Mouse (Mus musculus): Measurements from ENCODE around the gene Olfr676. TPM values are rescaled to one million over a fixed set of nuclear protein-coding genes. Genes with fewer than 3 reads are reported as not detected.

Olfr676 gene
- polyA plus RNA-seq, 1 experiment from 2014 or later = not detected

Other genes starting within 250 kb of the Olfr676 start
- not detected in 2 replicates for gene Usp17lb, start 190.1 kb upstream of the Olfr676 start, polyA plus RNA-seq (2014; fragmentation: Nextera tagmentation; extraction: Ambion mirVana)
- not detected in 2 replicates for gene Usp17la, start 175.7 kb upstream of the Olfr676 start, polyA plus RNA-seq (2014; fragmentation: Nextera tagmentation; extraction: Ambion mirVana)
- not detected in 2 replicates for gene Olfr665, start 154.7 kb upstream of the Olfr676 start, polyA plus RNA-seq (2014; fragmentation: Nextera tagmentation; extraction: Ambion mirVana)
- gene Olfr666, start 136.7 kb upstream of the Olfr676 start, polyA plus RNA-seq (2014; fragmentation: Nextera tagmentation; extraction: Ambion mirVana) = not detected in 2 replicates
- gene Olfr667, start 111.2 kb upstream of the Olfr676 start, polyA plus RNA-seq (2014; fragmentation: Nextera tagmentation; extraction: Ambion mirVana) = not detected in 2 replicates
- not detected in 2 replicates for gene Olfr668, start 104.6 kb upstream of the Olfr676 start, polyA plus RNA-seq (2014; fragmentation: Nextera tagmentation; extraction: Ambion mirVana)
- gene Olfr669, start 98.5 kb upstream of the Olfr676 start, polyA plus RNA-seq (2014; fragmentation: Nextera tagmentation; extraction: Ambion mirVana) = not detected in 2 replicates
- gene Olfr670, start 70.1 kb upstream of the Olfr676 start, polyA plus RNA-seq (2014; fragmentation: Nextera tagmentation; extraction: Ambion mirVana) = not detected in 2 replicates
- not detected in 2 replicates for gene Olfr671, start 53.6 kb upstream of the Olfr676 start, polyA plus RNA-seq (2014; fragmentation: Nextera tagmentation; extraction: Ambion mirVana)
- not detected in 2 replicates for gene Olfr672, start 30.7 kb upstream of the Olfr676 start, polyA plus RNA-seq (2014; fragmentation: Nextera tagmentation; extraction: Ambion mirVana)
- gene Olfr675, start 4.2 kb upstream of the Olfr676 start, polyA plus RNA-seq (2014; fragmentation: Nextera tagmentation; extraction: Ambion mirVana) = not detected in 2 replicates
- gene Olfr677, start 18.7 kb downstream of the Olfr676 start, polyA plus RNA-seq (2014; fragmentation: Nextera tagmentation; extraction: Ambion mirVana) = not detected in 2 replicates
- gene Olfr678, start 31.8 kb downstream of the Olfr676 start, polyA plus RNA-seq (2014; fragmentation: Nextera tagmentation; extraction: Ambion mirVana) = not detected in 2 replicates
- not detected in 2 replicates for gene Olfr679, start 48.5 kb downstream of the Olfr676 start, polyA plus RNA-seq (2014; fragmentation: Nextera tagmentation; extraction: Ambion mirVana)
- not detected in 2 replicates for gene Olfr680-ps1, start 60.1 kb downstream of the Olfr676 start, polyA plus RNA-seq (2014; fragmentation: Nextera tagmentation; extraction: Ambion mirVana)
- gene Olfr681, start 84.1 kb downstream of the Olfr676 start, polyA plus RNA-seq (2014; fragmentation: Nextera tagmentation; extraction: Ambion mirVana) = not detected in 2 replicates
- not detected in 2 replicates for gene Olfr683, start 114.3 kb downstream of the Olfr676 start, polyA plus RNA-seq (2014; fragmentation: Nextera tagmentation; extraction: Ambion mirVana)
- gene Olfr684, start 131.0 kb downstream of the Olfr676 start, polyA plus RNA-seq (2014; fragmentation: Nextera tagmentation; extraction: Ambion mirVana) = not detected in 2 replicates
- not detected in 2 replicates for gene Olfr685, start 153.3 kb downstream of the Olfr676 start, polyA plus RNA-seq (2014; fragmentation: Nextera tagmentation; extraction: Ambion mirVana)
- not detected in 2 replicates for gene Olfr686, start 174.8 kb downstream of the Olfr676 start, polyA plus RNA-seq (2014; fragmentation: Nextera tagmentation; extraction: Ambion mirVana)

All from heart, embryonic 11.5 days (tissue).